Mouse (Mus musculus) stomach, postnatal 0 days (tissue): ENCODE measurements around the gene Ggt5. TPM values are rescaled to one million over a fixed set of nuclear protein-coding genes. Genes with fewer than 3 reads are reported as not detected.

Experiments used
- ATAC-seq: fragments of 200-750 bp; cut with Nextera tagmentation; 2 replicates; pipeline ENCODE4 v1.8.0; 2017; ENCODE audit not compliant: low FRiP score, low TSS enrichment
- DNase-seq: peaks from one replicate; pipeline ENCODE4 v3.0.0-alpha.2; 2016; ENCODE audit warnings: low spot score
- H3K27ac ChIP-seq: fragments of 300-500 bp; sonication (generic); replicated peaks from 2 replicates; pipeline ENCODE4 v1.5.1; 2014; ENCODE audit warnings: mild to moderate bottlenecking, control low read depth
- H3K27me3 ChIP-seq: fragments of 300-500 bp; sonication (generic); 2 replicates; pipeline ENCODE4 v1.6.1; 2014; ENCODE audit warnings: low read length; ENCODE audit not compliant: control insufficient read depth, insufficient read depth
- H3K36me3 ChIP-seq: fragments of 300-500 bp; sonication (generic); 2 replicates; pipeline ENCODE4 v1.6.1; 2014; ENCODE audit warnings: low read length, mixed read lengths; ENCODE audit not compliant: control insufficient read depth, insufficient read depth
- H3K4me1 ChIP-seq: fragments of 300-500 bp; sonication (generic); replicated peaks from 2 replicates; pipeline ENCODE4 v1.6.1; 2014; ENCODE audit warnings: antibody characterized with exemption; ENCODE audit not compliant: control insufficient read depth, insufficient read depth
- H3K4me2 ChIP-seq: fragments of 300-500 bp; sonication (generic); replicated peaks from 2 replicates; pipeline ENCODE4 v1.6.1; 2014; ENCODE audit warnings: low read depth, mild to moderate bottlenecking, control low read depth, moderate library complexity
- H3K4me3 ChIP-seq: fragments of 300-500 bp; sonication (generic); 2 replicates; pipeline ENCODE4 v1.5.1; 2014; ENCODE audit warnings: low read depth, low read length, control low read depth
- H3K9ac ChIP-seq: fragments of 300-500 bp; sonication (generic); 2 replicates; pipeline ENCODE4 v1.6.1; 2014; ENCODE audit warnings: mild to moderate bottlenecking, low read length, control low read depth, mixed read lengths
- H3K9me3 ChIP-seq: fragments of 300-500 bp; sonication (generic); 2 replicates; pipeline ENCODE4 v1.6.1; 2016; ENCODE audit warnings: low read length; ENCODE audit not compliant: control insufficient read depth
- CTCF ChIP-seq: IDR thresholded peaks from 2 replicates; pipeline ENCODE4 v1.5.1; 2016; ENCODE audit warnings: antibody characterized with exemption, low read depth, mild to moderate bottlenecking, moderate library complexity
- EP300 ChIP-seq: optimal IDR thresholded peaks from 2 replicates; pipeline ENCODE3; 2016; ENCODE audit warnings: antibody characterized with exemption
- WGBS: fragments of 180-500 bp; shearing (Covaris S2); extraction: QIAGEN DNeasy Blood & Tissue Kit; methylation state at CpG from one replicate; pipeline ENCODE4 v1.1.7; 2014; 5-methylcytosine and 5-hydroxymethylcytosine counted together
- polyA plus RNA-seq: library from polyadenylated mRNA; unstranded; fragments of >200 nt; fragmentation: Nextera tagmentation; extraction: Ambion mirVana; gene quantifications from 2 replicates; pipeline ENCODE4 v1.2.1, GENCODE M21; 2015

Gene Ggt5
- polyA plus RNA-seq, 1 experiment from 2014 or later = 2.8 TPM

DNA sequence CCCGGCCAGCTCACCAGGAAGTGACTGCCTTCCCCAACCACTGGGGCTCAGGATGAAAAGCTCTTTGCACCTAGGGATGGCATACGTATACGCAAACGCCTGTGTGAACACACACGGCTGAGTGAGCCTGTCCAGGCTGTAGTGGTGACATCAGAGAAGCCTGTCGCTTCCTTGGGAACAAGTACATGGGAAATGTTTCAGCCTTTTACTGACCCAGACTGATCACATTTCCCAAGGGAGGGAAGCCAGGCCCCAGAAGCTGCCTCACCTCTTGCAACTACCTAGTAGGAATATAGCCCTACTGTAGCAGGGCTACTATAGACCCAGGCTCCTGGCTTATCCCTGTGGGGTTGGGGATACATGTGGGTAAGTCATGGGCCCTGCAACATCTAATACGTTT is 3.4 kb downstream of the Ggt5 start:
- H3K9ac ChIP-seq = no peak overlapping the region
- H3K27ac ChIP-seq = no peak overlapping the region
- H3K4me2 ChIP-seq = no peak overlapping the region
- ATAC-seq (no peak), DNase-seq (no peak)
- TF ChIP-seq CTCF (no peak), EP300 (no peak)
- no peaks in the 10 kb centered on the region for H3K9me3 ChIP-seq
- no peaks in the 10 kb centered on the region for H3K36me3 ChIP-seq
- 0 out of 2 replicates have a peak, but pooled peaks cover 5% of the 10 kb centered on the region for H3K4me1 ChIP-seq
- H3K27me3 ChIP-seq = no peaks in the 10 kb centered on the region
- no peak overlapping the region for H3K4me3 ChIP-seq
- WGBS = 69% methylated on average over 7 of the region's 7 CpGs

DNA sequence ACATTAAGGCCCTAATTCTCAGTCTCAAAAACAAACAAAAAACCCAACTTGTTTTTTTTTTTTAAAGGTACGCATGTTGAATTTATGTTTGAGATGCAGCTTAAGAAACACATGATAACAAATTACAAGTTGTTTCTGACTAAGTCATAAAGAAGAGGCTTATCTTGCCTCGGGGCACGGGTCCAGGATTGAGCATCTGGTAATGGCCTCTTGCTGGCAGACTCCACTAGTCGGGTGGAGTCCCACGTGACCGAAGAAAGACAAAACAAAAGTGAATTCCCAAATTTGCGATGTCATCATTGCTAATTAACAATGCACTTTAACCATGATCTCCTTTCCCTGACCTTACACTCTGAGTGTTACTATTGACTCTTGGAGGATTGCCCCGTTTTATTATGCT is 6.8 kb downstream of the Ggt5 start:
- H3K36me3 ChIP-seq = no peaks in the 10 kb centered on the region
- 58% methylated on average over 8 of the region's 8 CpGs for WGBS
- DNase-seq (no peak), ATAC-seq (no peak)
- H3K27me3 ChIP-seq = no peaks in the 10 kb centered on the region
- H3K4me3 ChIP-seq = no peak overlapping the region
- H3K4me1 ChIP-seq = 0 out of 2 replicates have a peak, but pooled peaks cover 3% of the 10 kb centered on the region
- no peak overlapping the region for H3K9ac ChIP-seq
- TF ChIP-seq CTCF (no peak), EP300 (no peak)
- no peak overlapping the region for H3K27ac ChIP-seq
- H3K4me2 ChIP-seq = no peak overlapping the region
- 0 out of 2 replicates have a peak, but pooled peaks cover 3% of the 10 kb centered on the region for H3K9me3 ChIP-seq

DNA sequence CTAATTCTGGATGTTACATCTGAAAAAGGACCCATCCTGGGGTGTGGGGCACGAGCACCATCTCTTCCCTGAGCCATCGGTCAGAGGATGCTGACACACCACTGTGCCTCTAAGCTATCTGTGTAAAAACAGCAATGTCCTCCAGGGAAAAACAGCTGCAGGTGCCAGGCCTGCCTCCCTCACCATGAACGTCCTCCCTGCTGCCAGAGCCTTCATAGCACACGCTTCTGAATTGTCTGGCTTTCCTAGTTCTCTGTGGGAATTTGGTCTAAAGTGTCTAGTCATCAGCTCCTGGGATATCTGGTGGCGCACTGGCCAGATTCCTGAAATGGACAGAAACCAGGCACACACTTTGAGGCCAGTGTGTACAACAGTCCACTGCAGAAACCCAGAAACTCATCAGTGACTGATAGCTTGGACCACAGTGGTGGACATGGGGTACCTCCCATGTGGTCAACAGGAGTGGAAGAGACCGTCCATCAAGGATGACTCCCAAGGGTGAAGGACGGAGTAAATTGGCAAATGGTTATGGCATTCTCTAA is 11.1 kb downstream of the Ggt5 start:
- ATAC-seq (no peak), DNase-seq (no peak)
- no peak overlapping the region for H3K4me2 ChIP-seq
- H3K27ac ChIP-seq = no peak overlapping the region
- H3K9ac ChIP-seq = no peak overlapping the region
- no peak for TF ChIP-seq EP300
- TF ChIP-seq CTCF = no peak
- WGBS = 72% methylated on average over 7 of the region's 7 CpGs
- no peak overlapping the region for H3K4me3 ChIP-seq
- 0 out of 2 replicates have a peak, but pooled peaks cover 3% of the 10 kb centered on the region for H3K9me3 ChIP-seq
- no peaks in the 10 kb centered on the region for H3K36me3 ChIP-seq
- H3K27me3 ChIP-seq = no peaks in the 10 kb centered on the region
- H3K4me1 ChIP-seq = no peaks in the 10 kb centered on the region

DNA sequence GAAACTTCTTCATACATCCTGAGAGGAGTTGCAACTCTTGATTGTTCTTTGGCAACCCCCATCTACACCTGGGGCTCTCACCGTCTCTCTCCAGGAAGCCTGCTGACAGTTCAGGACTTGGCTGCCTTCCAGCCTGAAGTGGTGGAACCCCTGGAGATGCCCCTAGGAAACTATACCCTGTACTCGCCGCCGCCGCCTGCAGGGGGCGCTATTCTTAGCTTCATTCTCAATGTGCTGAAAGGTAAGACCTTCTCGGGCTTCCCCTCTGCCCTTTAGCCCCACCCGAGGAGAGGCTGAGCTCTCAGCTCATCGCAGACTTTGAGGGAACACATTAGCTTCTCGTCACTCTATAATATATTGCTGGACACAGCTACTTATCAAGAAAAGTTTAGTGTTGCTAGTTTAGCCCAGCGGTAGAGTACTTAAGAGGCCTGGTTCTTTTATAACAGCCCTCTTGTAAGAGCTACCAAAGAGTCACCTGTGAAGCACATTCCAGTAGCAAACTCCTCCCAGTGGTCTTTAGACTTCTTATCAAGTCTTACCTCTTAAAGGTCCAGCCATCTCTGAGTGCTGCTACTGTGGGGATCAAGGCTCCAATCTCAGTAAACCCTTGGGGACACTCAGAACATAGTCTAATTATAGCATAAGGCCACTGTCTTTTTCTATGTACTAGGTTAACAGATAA is 16.2 kb downstream of the Ggt5 start:
- no peak overlapping the region for H3K4me3 ChIP-seq
- DNase-seq (no peak), ATAC-seq (no peak)
- no peak overlapping the region for H3K27ac ChIP-seq
- no peaks in the 10 kb centered on the region for H3K27me3 ChIP-seq
- no peak for TF ChIP-seq EP300
- peak; percentile 37 for TF ChIP-seq CTCF
- no peaks in the 10 kb centered on the region for H3K4me1 ChIP-seq
- no peak overlapping the region for H3K9ac ChIP-seq
- no peaks in the 10 kb centered on the region for H3K9me3 ChIP-seq
- no peak overlapping the region for H3K4me2 ChIP-seq
- no peaks in the 10 kb centered on the region for H3K36me3 ChIP-seq
- 38% methylated on average over 11 of the region's 11 CpGs for WGBS

DNA sequence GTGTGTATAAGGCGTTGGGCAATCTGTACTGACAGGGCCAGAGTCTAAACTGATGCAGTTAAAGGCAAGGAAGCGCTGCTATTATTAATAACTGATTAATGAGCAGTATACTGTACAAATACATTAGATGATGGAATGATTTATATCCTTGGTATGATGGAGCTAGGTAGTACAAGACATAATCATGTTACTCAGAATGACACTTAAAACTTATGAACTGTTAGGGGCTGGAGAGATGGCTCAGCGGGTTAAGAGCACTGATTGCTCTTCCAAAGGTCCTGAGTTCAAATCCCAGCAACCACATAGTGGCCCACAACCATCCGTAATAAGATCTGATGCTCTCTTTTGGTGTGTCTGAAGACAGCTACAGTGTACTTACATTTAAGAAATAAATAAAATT is 18.1 kb downstream of the Ggt5 start:
- Histone ChIP-seq H3K27ac (no peak overlapping the region), H3K9me3 (no peaks in the 10 kb centered on the region), H3K9ac (no peak overlapping the region), H3K4me3 (no peak overlapping the region), H3K36me3 (no peaks in the 10 kb centered on the region), H3K27me3 (no peaks in the 10 kb centered on the region), H3K4me2 (no peak overlapping the region), H3K4me1 (no peaks in the 10 kb centered on the region)
- DNase-seq (no peak), ATAC-seq (no peak)
- WGBS = 83% methylated on average over 4 of the region's 4 CpGs
- TF ChIP-seq EP300 (no peak), CTCF (no peak)

DNA sequence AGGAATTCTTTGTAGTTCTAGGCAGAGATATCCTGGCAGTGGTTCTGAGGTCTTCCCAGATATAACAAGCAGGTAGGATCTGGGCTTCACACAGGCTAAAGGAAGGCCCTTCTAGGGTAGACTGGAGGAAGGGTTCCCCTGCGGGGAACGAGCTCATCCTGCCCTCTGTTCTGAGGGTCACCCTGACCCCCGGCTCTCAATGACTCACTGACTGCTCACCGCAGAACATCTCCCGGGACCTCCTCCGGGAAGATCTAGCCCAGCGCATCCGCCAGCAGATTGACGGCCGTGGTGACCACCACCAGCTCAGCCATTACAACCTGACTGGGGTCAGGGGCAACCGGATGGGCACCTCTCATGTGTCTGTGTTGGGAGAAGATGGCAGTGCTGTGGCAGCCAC is 19.8 kb downstream of the Ggt5 start:
- no peak overlapping the region for H3K4me3 ChIP-seq
- 86% methylated on average over 11 of the region's 11 CpGs for WGBS
- no peak for DNase-seq
- no peak overlapping the region for H3K27ac ChIP-seq
- H3K9ac ChIP-seq = no peak overlapping the region
- no peaks in the 10 kb centered on the region for H3K4me1 ChIP-seq
- TF ChIP-seq CTCF = no peak
- TF ChIP-seq EP300 = no peak
- H3K9me3 ChIP-seq = no peaks in the 10 kb centered on the region
- H3K27me3 ChIP-seq = no peaks in the 10 kb centered on the region
- H3K36me3 ChIP-seq = no peaks in the 10 kb centered on the region
- no peak overlapping the region for H3K4me2 ChIP-seq
- ATAC-seq = no peak
